Mouse (Mus musculus) heart, embryonic 11.5 days (tissue): ENCODE data around the gene Ifit1bl1. TPM values are rescaled to one million over a fixed set of nuclear protein-coding genes. Genes with fewer than 3 reads are reported as not detected.
"Not testable (repeated sequence)": the region's sequence is repeated elsewhere in the genome, so short reads cannot be mapped to it uniquely, and the experiment has no call there.

Source experiments
- ATAC-seq: fragments of 200-750 bp; cut with Nextera tagmentation; replicated peaks from 2 replicates; pipeline ENCODE4 v1.8.0; 2017; ENCODE audit warnings: moderate library complexity; ENCODE audit not compliant: insufficient number of reproducible peaks, low FRiP score, low TSS enrichment
- H3K27ac ChIP-seq: fragments of 300-500 bp; sonication (generic); 2 replicates; pipeline ENCODE4 v1.5.1; 2014; ENCODE audit warnings: mild to moderate bottlenecking, low read depth, low read length
- H3K27me3 ChIP-seq: fragments of 300-500 bp; sonication (generic); 2 replicates; pipeline ENCODE4 v1.6.1; 2014; ENCODE audit warnings: mild to moderate bottlenecking, low read length, mixed read lengths; ENCODE audit not compliant: control insufficient read depth, insufficient read depth
- H3K36me3 ChIP-seq: fragments of 300-500 bp; sonication (generic); 2 replicates; pipeline ENCODE4 v1.6.1; 2014; ENCODE audit warnings: mild to moderate bottlenecking, low read length, moderate library complexity, mixed read lengths; ENCODE audit not compliant: control insufficient read depth, insufficient read depth
- H3K4me1 ChIP-seq: fragments of 300-500 bp; sonication (generic); 2 replicates; pipeline ENCODE4 v1.6.1; 2014; ENCODE audit warnings: low read length; ENCODE audit not compliant: control insufficient read depth, insufficient read depth
- H3K4me2 ChIP-seq: fragments of 300-500 bp; sonication (generic); 2 replicates; pipeline ENCODE4 v1.6.1; 2014; ENCODE audit warnings: mild to moderate bottlenecking, moderate library complexity
- H3K4me3 ChIP-seq: fragments of 300-500 bp; sonication (generic); 2 replicates; pipeline ENCODE4 v1.5.1; 2014; ENCODE audit warnings: low read depth, low read length
- H3K9ac ChIP-seq: fragments of 300-500 bp; sonication (generic); 2 replicates; pipeline ENCODE4 v1.6.1; 2014; ENCODE audit warnings: mild to moderate bottlenecking, low read depth, low read length, moderate library complexity
- H3K9me3 ChIP-seq: fragments of 300-500 bp; sonication (generic); replicated peaks from 2 replicates; pipeline ENCODE4 v1.6.1; 2016; ENCODE audit warnings: low read length; ENCODE audit not compliant: control insufficient read depth
- WGBS: fragments of 180-500 bp; shearing (Covaris S2); extraction: QIAGEN DNeasy Blood & Tissue Kit; methylation state at CpG from one replicate; pipeline ENCODE4 v1.1.7; 2014; ENCODE audit not compliant: insufficient replicate concordance; 5-methylcytosine and 5-hydroxymethylcytosine counted together
- polyA plus RNA-seq: library from polyadenylated mRNA; unstranded; fragments of >200 nt; fragmentation: Nextera tagmentation; extraction: Ambion mirVana; gene quantifications from 2 replicates; pipeline ENCODE4 v1.2.1, GENCODE M21; 2014

Gene Ifit1bl1
- 1.1 and 1.5 TPM in 2 replicates for polyA plus RNA-seq

DNA sequence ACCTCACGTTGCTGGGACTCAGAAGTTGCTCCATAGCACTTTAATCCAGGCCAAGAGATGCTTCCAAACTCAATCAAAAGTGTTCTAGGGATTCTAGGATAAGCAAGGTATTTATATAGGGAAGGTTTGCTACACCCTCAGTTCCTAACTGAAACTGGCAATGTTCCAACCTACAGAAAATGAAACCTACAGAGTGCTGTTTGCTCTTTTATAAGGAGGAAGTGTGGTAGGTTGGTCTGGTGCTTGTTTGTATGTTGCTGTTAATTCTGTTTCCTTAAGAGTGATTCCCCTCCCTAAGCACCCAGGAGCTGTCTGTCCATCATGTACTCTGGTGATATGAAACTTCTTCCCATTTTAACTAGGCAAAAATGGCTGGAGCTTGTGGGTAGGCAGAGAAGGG, at the start of gene Ifit1bl1:
Ifit1bl1 (minus strand) TSS at position 69 of the 400 bp plus-strand sequence.
- not testable (repeated sequence) for H3K4me2 ChIP-seq, H3K9ac ChIP-seq, H3K36me3 ChIP-seq, H3K4me1 ChIP-seq, H3K4me3 ChIP-seq, H3K9me3 ChIP-seq, ATAC-seq, H3K27ac ChIP-seq, H3K27me3 ChIP-seq
- 59% methylated on average over 1 of the region's 1 CpGs for WGBS

DNA sequence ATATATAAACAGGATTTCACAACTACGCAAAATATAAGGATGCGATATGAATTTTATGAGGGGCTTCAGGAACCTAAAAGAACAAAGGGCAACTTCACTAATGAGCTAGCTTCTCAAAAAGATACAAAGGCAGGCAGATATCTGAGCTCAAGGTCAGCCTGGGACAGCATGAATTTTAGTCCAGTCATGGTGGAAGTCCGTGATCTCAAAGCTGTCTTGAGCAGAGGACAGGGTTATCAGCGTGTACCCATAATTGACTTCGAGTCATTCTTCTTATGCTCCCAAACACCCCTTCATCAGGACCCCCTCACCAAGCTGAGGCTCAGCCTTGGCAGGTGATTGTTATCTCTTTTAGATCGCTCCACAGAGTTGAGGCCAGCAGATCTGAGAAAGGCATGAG, 49.2 kb upstream of the Ifit1bl1 start:
- Histone ChIP-seq H3K27ac (no peak overlapping the region), H3K27me3 (no peaks in the 10 kb centered on the region), H3K9me3 (no peaks in the 10 kb centered on the region), H3K36me3 (no peaks in the 10 kb centered on the region), H3K4me1 (no peaks in the 10 kb centered on the region; the same call in 1 of the 2 replicates), H3K4me2 (no peak overlapping the region), H3K4me3 (no peak overlapping the region), H3K9ac (no peak overlapping the region)
- no peak for ATAC-seq
- 77% methylated on average over 6 of the region's 6 CpGs for WGBS

DNA sequence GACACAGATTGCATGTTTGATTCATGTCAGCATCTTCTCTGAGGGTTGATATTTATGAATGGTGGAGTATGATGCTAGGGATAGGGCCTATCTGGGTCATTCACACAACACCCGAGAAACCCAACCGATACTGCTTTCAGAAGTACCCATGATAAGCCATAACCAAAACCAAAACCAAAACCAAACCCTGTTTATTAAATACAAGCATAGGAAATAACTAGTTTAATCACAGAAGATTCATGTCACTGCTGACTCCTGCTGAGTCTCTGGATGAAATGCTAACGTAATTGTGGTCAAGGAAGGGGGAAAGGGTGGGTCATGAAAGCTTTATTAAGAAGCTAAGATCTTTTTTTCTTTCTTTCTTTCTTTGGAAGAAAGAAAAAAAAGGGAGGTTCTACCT, 48.5 kb upstream of the Ifit1bl1 start:
- Histone ChIP-seq H3K27me3 (no peaks in the 10 kb centered on the region), H3K4me1 (no peaks in the 10 kb centered on the region), H3K27ac (no peak overlapping the region), H3K9ac (no peak overlapping the region), H3K9me3 (no peaks in the 10 kb centered on the region), H3K4me2 (no peak overlapping the region), H3K4me3 (no peak overlapping the region), H3K36me3 (no peaks in the 10 kb centered on the region)
- 83% methylated on average over 3 of the region's 3 CpGs for WGBS
- ATAC-seq = no peak

DNA sequence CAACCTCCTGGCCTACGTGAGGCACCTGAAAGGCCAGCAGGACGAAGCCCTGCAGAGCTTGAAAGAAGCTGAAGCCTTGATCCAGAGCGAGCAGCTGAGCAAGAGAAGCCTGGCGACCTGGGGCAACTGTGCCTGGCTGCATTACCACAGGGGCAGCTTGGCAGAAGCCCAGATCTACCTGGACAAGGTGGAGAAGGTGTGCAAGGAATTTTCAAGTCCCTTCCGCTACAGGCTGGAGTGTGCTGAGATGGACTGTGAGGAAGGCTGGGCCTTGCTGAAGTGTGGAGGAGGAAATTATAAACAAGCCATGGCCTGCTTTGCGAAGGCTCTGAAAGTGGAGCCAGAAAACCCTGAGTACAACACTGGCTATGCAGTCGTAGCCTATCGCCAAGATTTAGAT, 45.9 kb upstream of the Ifit1bl1 start:
- 86% methylated on average over 6 of the region's 8 CpGs for WGBS
- ATAC-seq = not testable (repeated sequence)

DNA sequence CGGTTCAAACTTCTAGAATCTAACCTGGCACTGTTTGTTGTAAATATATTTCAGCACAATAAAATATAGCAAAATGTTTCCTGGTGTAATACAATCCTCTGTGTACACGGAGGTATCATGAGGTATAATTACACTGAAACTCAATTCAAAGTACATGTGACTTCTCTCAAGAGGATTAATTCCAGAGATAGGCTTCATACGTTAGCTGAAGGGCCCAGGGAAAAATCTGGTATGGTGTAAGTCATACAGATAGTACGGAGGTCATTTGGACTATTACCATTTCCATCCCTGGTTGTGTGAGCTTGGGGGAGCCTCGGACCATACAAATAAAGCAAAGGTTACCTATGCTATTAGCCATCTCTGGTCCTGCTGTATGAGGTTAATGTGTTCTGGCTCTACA, 40.9 kb upstream of the Ifit1bl1 start:
- no peak for ATAC-seq
- Histone ChIP-seq H3K27ac (no peak overlapping the region), H3K4me1 (no peaks in the 10 kb centered on the region), H3K27me3 (no peaks in the 10 kb centered on the region), H3K9me3 (no peaks in the 10 kb centered on the region), H3K4me2 (no peak overlapping the region), H3K36me3 (no peaks in the 10 kb centered on the region), H3K9ac (no peak overlapping the region), H3K4me3 (no peak overlapping the region)
- 71% methylated on average over 5 of the region's 5 CpGs for WGBS

More for the DNA sequence above, 45.9 kb upstream of the Ifit1bl1 start:
- not testable (repeated sequence) for H3K27me3 ChIP-seq, H3K4me3 ChIP-seq, H3K4me1 ChIP-seq, H3K36me3 ChIP-seq, H3K9ac ChIP-seq, H3K27ac ChIP-seq, H3K4me2 ChIP-seq, H3K9me3 ChIP-seq

DNA sequence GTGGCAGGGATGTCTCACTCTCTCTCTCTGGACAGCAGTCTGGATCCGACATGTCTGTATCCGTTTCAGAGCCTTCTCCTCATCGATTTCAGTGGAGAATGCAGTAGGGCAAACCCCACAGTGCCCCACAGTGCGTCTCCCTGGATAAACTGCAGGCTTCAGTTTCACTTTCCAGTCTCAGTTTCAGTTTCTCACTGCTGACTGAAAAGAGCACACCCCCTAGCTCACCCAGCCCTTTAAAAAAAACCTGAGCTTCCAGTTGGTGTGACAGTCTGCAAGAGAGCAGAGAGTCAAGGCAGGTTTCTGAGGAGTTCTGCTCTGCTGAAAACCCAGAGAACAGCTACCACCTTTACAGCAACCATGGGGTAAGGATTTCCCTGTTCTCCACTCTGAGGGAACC, 38.9 kb upstream of the Ifit1bl1 start, which contains the start of the genes Ifit1bl2 and Ifit1:
Ifit1bl2 (minus strand) TSS at position 121 of the 400 bp plus-strand sequence.
Ifit1 (plus strand) TSS at position 249 of the 400 bp plus-strand sequence.
- no peak for ATAC-seq
- no peak within 1 kb of the TSS for H3K9ac ChIP-seq
- H3K36me3 ChIP-seq = no peaks in the 10 kb centered on the region
- 0 out of 2 replicates have a peak within 1 kb of the TSS, but pooled peaks have one; percentile 1 for H3K4me2 ChIP-seq
- no peak within 1 kb of the TSS for H3K27ac ChIP-seq
- 29% methylated on average over 4 of the region's 4 CpGs for WGBS
- H3K9me3 ChIP-seq = no peaks in the 10 kb centered on the region
- H3K27me3 ChIP-seq = no peaks in the 10 kb centered on the region
- H3K4me3 ChIP-seq = no peak within 1 kb of the TSS
- H3K4me1 ChIP-seq = no peaks in the 10 kb centered on the region

DNA sequence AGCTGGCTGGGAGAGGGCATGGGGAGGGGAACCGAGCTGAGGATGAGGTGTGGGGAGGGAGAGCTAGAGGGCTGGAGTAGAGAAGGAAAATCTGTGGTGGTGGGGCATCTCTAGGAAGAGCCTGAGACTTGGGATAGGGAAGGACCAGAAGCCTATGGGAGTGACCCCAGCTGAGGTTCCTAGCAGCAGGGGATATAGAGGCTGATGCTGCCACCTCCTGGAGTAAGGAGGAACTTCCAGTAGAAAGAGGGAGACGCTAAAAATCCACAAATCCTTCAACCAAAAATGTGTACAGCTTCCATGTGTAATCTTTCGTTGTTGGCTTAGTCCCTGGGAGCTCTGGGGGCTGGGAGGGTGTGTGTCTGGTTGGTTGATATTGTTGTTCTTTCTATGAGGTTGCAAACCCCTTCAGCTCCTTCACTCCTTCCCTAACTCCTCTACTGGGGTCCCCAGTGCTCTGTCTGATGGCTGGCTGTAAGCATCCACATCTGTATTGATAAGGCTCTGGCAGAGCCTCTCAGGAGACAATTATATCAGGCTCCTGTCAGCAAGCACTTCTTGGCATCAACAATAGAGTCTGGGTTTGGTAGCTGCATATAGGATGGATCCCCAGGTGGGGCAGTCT, 35.3 kb upstream of the Ifit1bl1 start:
- ATAC-seq = no peak
- Histone ChIP-seq H3K4me3 (no peak overlapping the region), H3K9me3 (no peaks in the 10 kb centered on the region), H3K4me2 (no peak overlapping the region), H3K27ac (no peak overlapping the region), H3K36me3 (no peaks in the 10 kb centered on the region), H3K9ac (no peak overlapping the region), H3K4me1 (no peaks in the 10 kb centered on the region), H3K27me3 (no peaks in the 10 kb centered on the region)
- 13% methylated on average over 3 of the region's 3 CpGs for WGBS

DNA sequence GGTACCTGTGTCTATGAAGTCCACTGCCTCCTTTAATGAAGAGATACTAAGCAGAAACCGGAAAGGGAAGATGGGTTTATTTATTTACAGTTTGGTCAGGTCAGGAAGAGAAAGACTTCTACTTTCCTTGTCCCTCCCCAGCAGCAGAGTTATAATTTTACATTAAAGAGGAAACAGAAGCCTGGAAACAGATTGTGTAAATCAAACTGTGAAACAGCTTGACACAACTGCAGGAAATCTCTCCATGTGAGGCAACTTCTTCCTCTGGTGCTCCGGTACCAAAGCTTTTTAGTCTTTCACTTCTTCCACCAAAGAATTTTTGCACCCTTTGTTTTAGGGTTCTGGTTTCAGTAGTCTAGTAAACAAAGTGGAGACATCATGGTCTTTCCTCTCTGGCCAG, 31.7 kb upstream of the Ifit1bl1 start:
- no peaks in the 10 kb centered on the region for H3K4me1 ChIP-seq
- 68% methylated on average over 2 of the region's 2 CpGs for WGBS
- no peak overlapping the region for H3K4me3 ChIP-seq
- H3K9ac ChIP-seq = no peak overlapping the region
- ATAC-seq = no peak
- no peaks in the 10 kb centered on the region for H3K36me3 ChIP-seq
- no peak overlapping the region for H3K27ac ChIP-seq
- no peaks in the 10 kb centered on the region for H3K27me3 ChIP-seq
- no peaks in the 10 kb centered on the region for H3K9me3 ChIP-seq
- no peak overlapping the region for H3K4me2 ChIP-seq

DNA sequence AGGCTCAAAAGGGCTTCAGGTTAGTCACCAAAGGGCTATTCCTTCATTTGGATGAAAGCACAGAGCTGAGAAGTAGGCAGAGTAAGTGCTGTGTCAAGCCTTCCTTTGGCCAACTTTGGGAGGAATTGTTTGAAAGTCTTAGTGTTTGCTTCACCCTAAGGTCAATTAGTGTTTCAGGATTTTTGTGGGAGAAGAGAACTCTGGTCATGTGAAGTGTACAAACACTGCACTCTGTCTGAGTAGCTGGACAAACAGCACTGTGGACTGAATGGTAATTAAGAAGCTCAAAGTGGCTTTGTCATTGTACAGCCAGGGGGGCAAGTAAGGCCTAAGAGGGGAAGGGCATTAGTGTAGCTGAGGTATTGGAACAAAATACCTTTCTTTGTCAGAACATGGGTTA, 29.7 kb upstream of the Ifit1bl1 start:
- no peaks in the 10 kb centered on the region for H3K27me3 ChIP-seq
- no peaks in the 10 kb centered on the region for H3K9me3 ChIP-seq
- H3K4me1 ChIP-seq = no peaks in the 10 kb centered on the region
- H3K9ac ChIP-seq = no peak overlapping the region
- H3K4me2 ChIP-seq = no peak overlapping the region
- H3K4me3 ChIP-seq = no peak overlapping the region
- H3K27ac ChIP-seq = no peak overlapping the region
- no peak for ATAC-seq
- H3K36me3 ChIP-seq = no peaks in the 10 kb centered on the region
